Mouse (Mus musculus) lung, postnatal 0 days (tissue): ENCODE results near the gene Serpina3f.

Experiments
- CTCF ChIP-seq: IDR thresholded peaks from 2 replicates; pipeline ENCODE4 v1.5.1; 2016; ENCODE audit warnings: antibody characterized with exemption, mild to moderate bottlenecking
- EP300 ChIP-seq: IDR thresholded peaks from 2 replicates; pipeline ENCODE4 v1.6.1; 2016; ENCODE audit warnings: antibody characterized with exemption, mild to moderate bottlenecking, control low read depth

GRCm38 (mm10) chr12:104175636-104176035 is 38.7 kb upstream of the Serpina3f start:
- no peak for TF ChIP-seq CTCF
- TF ChIP-seq EP300 = no peak
